Mouse (Mus musculus) kidney, postnatal 10 days (tissue): ENCODE data around the gene Pth.

Experiments used
- DNase-seq: peaks from one replicate; pipeline ENCODE4 v3.0.0; 2021; ENCODE audit warnings: mixed read lengths

Pth gene

DNA sequence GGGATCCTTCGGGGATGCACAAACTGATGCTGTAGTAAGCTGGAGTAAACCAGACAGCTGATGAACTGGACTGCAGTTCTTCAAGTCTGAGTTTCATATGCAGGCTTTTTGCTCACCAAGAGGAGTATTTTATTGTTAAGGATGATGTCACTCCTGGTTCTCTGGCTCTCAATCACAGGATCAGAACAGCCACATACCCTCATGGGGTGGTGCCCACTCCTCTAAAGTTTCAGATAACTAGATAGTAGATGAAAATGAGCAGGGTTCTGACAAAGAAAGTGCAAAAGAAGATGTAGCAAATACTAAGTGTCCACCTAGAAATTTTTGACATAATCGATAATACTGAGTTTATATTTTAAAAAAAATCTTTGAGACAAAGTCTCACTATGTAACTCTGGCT, at the start of gene Pth:
Pth (minus strand) TSS at position 101 of the 400 bp plus-strand sequence.
- DNase-seq = no peak

DNA sequence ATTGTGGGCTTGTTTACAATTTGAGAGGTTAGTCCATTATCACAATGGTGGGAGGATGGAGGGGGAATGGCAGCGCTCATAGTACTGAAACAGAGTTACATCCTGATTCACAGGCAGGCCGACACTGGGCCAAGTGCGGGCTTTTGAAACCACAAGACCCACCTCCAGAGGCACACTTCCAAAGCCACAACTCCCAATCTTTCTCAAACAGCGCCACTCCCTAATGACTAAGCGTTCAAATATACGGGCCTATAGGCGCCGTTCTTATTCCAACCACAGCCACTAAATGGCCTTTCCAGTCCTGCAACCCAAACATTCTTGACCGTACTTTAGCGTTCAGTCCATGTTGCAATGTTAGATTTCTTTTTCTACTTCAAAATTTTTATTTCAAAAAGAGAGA, 47.9 kb upstream of the Pth start:
- no peak for DNase-seq

GRCm38 (mm10) chr7:113434286-113434685, 45.9 kb upstream of the Pth start:
- DNase-seq = peak; percentile 85

GRCm38 (mm10) chr7:113433451-113433850, 45.1 kb upstream of the Pth start:
- no peak for DNase-seq

GRCm38 (mm10) chr7:113432891-113433290, 44.5 kb upstream of the Pth start:
- no peak for DNase-seq

DNA sequence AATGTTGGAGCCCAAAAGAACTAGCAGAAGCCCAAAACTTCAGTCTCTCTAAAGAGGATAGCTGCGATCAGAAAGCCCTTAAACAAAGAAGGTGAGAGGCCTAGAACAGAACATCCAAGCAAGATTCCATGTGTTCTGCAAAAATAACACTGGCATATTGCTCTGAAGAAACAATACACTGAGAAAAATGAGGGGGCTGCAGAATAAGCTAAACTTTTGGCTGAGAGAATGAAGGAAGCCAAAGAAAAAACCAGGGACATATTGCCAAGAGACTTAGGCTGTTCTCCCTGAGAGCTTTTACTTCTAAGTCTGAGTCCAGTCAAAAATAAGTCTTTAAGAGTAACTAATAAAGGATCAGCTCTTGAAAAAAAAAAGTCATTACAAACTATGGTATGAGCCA, 32.4 kb upstream of the Pth start:
- DNase-seq = no peak

- DNase-seq = peak; percentile 16
Measured at GRCm38 (mm10) chr7:113419070-113419782, 30.9 kb upstream of the Pth start.

- DNase-seq = no peak
Measured at GRCm38 (mm10) chr7:113416536-113416935, 28.2 kb upstream of the Pth start.

DNA sequence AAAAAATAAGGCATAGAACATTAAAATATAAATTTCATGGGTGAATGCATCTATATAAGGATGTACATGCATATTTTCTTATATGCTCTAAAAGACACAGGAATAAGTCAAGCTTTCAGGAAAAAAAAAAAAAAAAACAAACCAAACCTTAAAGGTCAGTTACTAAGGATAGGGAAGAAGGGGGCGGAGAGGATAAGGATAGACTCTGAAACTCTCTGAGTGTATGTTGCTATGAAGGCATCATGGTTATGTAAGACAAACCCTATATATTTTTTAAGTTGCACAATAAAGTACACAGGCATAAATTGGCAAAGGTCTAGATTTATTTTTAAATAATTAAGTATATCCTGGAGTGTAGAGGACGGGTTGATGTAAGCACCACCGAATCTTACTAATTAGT, 26.9 kb upstream of the Pth start:
- no peak for DNase-seq

DNA sequence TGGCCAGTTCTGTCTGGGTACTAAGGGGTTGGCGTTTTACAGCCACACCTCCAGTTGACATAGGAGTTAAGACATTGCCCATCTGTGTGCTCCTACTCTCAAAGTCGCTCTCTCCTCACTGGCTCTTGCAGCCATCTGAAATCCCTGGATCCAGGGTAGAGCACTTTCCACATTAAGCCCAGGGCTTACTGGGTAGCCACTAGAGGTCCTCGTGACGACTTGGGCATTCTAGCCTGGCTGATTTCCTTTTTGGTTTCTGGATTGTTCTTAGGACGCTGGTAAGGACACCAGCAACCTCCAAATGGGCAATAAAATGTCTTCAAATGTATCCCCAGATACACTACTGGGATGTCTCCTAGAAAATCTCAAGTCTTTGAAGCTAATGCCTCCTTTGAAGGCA, 20.3 kb upstream of the Pth start:
- no peak for DNase-seq

DNA sequence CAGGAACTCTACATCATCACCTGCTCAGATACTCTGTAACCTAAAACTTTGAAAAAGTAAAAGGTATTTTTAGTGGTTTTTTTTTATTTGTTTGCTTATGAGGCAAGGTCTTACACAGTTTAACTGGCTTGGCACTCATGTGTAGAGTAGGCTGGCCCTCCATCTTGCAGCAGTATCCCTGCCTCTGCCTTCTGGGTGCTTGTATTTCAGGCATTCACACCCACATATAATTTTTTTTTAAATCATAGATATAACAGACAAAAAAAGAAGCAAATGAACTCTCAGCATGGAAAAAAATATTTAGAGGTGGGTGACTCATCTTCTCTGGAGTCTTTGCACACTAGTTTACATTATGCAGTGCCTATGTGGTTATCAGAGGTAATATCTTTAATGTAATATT, 9.7 kb upstream of the Pth start:
- no peak for DNase-seq

GRCm38 (mm10) chr7:113396661-113397060, 8.3 kb upstream of the Pth start:
- no peak for DNase-seq

DNA sequence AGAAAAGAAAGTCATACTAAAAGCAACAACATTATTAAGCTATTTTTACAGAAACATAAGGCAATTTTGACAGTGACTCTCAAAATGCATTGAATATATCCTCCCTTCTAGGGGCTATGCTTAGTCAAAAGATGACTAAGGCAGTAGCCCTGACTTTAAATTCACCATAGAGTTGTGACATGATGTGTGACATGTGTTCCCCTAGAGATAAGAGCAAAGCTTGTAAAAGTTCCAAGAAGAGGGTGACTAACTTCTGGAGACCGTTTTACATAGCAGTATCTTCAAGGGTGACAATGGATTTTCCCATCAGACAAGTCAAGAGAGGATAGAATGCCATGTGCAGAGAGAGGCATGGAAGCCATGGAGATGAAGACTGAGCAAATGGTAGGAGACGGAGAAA, 3.2 kb upstream of the Pth start:
- DNase-seq = no peak

DNA sequence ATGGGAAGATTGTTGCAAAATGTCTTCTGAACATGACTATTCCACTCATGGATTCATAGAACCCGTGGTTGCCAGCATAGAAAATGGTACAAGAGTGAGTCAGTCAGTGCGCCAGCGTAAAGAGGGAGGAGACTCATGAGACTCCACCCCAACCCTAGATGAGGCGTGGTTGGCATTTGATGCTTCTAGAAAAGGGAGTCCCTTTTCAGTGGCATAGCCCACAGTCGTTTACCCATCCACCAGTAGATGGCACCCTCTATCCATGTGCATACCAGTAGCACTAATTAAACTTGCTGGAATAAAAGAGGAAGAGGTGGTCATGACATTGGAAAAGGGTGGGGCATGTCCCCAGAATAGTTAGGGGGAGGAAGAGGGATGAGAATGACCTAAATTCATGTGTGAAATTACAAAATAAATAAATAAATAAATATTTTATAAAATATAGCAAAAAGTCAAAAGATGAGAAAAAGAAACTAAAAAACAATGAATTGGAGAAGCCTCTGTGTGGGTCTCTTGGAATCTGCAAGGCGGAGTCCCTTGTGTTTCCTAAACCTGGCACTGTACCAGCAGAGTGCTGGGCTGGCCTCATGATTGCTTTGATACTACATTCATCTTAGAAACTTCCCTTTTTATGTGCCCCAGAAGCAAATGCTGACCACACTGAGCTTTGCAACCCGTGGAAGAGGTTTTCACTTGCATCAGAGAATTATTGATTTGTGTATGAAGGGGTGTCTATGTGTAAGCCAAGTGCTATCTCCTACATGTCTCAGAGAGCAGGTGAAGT, 10.3 kb downstream of the Pth start:
- peak; percentile 89 for DNase-seq

- DNase-seq = no peak
Measured at GRCm38 (mm10) chr7:113372682-113373081, 15.7 kb downstream of the Pth start.

DNA sequence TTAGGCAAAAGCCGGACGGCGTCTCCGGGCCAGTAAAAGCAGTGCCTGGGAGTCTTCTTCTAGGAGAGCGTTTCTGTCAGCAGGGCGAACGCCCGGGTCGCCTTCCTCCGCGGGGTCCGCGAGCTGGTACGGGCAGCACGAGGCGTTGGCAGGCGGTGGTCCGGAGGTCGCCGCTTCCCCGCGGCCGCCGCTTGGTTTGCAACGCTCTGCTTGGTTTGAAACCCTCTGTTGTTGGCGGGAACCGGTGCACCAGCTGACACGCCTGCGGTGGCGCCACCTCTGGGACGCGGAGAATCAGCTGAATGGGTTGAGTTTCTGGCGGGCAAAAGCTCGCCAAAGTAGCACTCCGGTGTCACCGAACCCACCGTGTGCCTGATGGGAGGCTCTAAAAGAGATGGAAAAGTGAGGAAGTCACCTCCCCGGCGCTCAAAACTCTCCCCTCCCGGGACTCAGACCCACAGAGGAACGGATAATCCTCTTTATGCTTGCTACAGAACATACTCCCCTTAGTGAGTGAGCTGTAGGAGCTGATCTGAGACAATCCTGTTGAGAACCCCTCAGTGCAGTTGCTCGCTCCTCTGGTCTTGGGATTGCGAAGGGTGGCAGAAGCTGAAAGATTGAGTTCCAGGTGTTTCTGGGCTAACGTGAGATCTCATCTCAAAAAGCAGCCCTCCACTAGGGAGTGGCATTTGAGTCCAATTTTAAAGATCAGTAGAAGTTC, 18.6 kb downstream of the Pth start:
- peak; percentile 85 for DNase-seq

DNA sequence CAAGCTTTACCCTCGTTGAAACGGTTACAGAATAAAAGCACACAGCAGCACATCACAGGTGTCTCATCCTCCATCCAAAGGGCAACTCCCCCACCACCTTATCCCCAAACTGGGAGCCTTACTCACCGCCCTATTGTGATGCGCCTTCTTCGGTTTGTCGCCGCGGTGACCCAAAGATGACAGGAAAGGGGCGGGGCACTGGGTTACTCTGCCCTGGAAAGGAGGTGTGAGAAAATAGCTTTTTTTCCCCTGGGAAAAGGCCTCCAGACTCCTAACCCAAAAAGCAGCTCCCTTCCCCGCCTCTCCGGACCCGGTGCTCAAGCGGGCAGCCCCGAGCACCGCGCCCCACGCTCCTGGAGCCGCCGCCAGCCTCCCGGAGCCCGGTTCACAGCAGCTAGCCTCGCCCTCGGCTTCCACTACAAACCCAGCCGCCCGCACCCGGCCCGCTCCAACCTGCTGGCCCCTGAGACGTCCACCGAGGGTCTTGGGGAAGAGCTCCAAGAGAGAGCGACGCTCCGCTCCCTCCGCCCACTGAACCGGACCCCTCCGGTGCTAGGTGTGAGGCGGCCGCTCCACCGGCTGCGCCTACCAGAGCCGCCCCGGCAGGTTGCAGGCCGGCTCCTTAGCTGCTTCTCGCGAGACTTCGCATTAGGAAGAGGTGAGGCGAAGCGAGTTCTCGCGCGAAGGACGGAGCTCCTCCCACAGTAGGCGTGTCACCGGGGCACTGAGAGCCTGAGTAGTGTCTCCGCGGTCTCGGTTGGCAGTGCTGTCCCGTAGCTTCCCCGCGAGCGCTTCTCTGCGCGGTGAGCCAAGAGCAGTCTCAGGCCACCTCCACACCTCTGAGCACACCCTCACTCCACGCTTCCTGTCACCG, 19.4 kb downstream of the Pth start, which contains the start of gene Btbd10:
Btbd10 (minus strand) TSS at position 647 of the 874 bp plus-strand sequence.
- DNase-seq = peak; percentile 99

- DNase-seq = no peak
Measured at GRCm38 (mm10) chr7:113367440-113367839, 20.9 kb downstream of the Pth start.

GRCm38 (mm10) chr7:113349089-113349488, 39.3 kb downstream of the Pth start:
- no peak for DNase-seq

GRCm38 (mm10) chr7:113347694-113348093, 40.7 kb downstream of the Pth start:
- DNase-seq = no peak

DNA sequence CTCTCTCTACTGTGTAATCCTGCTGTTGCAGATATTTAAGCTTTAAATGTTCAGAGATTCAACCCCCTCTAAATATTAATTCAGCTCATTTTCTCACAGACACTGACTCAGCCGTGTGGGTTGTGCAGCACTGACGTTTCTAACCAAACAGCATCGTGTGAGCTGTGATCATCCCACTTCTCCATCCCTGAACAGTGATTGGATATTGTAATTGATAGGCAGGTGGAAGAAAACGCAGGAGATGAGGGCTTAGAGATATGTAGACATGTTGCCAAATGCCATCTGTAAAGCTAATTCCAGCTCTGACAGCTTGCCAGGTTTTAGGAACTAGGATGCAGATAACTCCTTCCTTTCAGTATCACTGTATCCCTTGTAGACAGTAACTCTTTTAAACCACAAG, 41.1 kb downstream of the Pth start:
- DNase-seq = no peak
